ENCODE assay signal across 18 mouse cellular contexts in genomic region chr10:67048871-67049615, GRCm38 (mm10). TPM values are rescaled to one million over a fixed set of nuclear protein-coding genes. Genes with fewer than 3 reads are reported as not detected.
DNase-seq lines count a peak whose midpoint lies in the region; ATAC-seq and TF ChIP-seq lines count a peak whose summit lies in the region.
"Had no signal": no experiment of that assay in that cellular context is flagged by ENCODE, and none has a peak within 500 bp of the region (broad histone marks: within the 10 kb centered on the region; RNA-seq: fewer than 3 reads in every experiment).

No protein-coding gene starts in this region.

- peaks cover 14% of the 10 kb centered on the region for H3K4me1 ChIP-seq in liver, embryonic 16.5 days (ENCODE audit: control insufficient read depth, low read depth, low read length)
- peaks cover 13% of the 10 kb centered on the region for H3K4me1 ChIP-seq in forebrain, postnatal 0 days (ENCODE audit: insufficient read depth)

- no peak for TF ChIP-seq CTCF in forebrain, postnatal 0 days (IDR thresholded peaks at IDR 0.05; ENCODE audit: low read depth)

- no peak overlapping the region for H3K27ac ChIP-seq in liver, embryonic 16.5 days (ENCODE audit: low read length)
- no peak overlapping the region for H3K27ac ChIP-seq in forebrain, postnatal 0 days (ENCODE audit: low read depth, low read length)
- H3K27ac ChIP-seq: heart, embryonic 13.5 days; hindbrain, embryonic 12.5 days; midbrain, embryonic 15.5 days had no signal

- no peaks in the 10 kb centered on the region for H3K27me3 ChIP-seq in liver, embryonic 16.5 days (ENCODE audit: control insufficient read depth, insufficient read depth, low read depth, low read length)
- no peaks in the 10 kb centered on the region for H3K27me3 ChIP-seq in forebrain, postnatal 0 days (ENCODE audit: insufficient read depth, low read length)
- H3K27me3 ChIP-seq: heart, embryonic 13.5 days; hindbrain, embryonic 12.5 days; midbrain, embryonic 15.5 days; neural tube, embryonic 13.5 days had no signal

- H3K36me3 ChIP-seq in liver, embryonic 16.5 days (ENCODE audit: control insufficient read depth, insufficient read depth), result no peaks in the 10 kb centered on the region
- H3K36me3 ChIP-seq in forebrain, postnatal 0 days (ENCODE audit: insufficient read depth), result no peaks in the 10 kb centered on the region
- H3K36me3 ChIP-seq: hindbrain, embryonic 12.5 days; midbrain, embryonic 15.5 days; neural tube, embryonic 13.5 days had no signal

- H3K9ac ChIP-seq in liver, embryonic 16.5 days (ENCODE audit: low read depth, low read length), result no peak overlapping the region
- no peak overlapping the region for H3K9ac ChIP-seq in forebrain, postnatal 0 days
- H3K9ac ChIP-seq: heart, embryonic 13.5 days; hindbrain, embryonic 12.5 days; midbrain, embryonic 15.5 days; neural tube, embryonic 13.5 days had no signal

- DNase-seq in liver (no peak), ES-CJ7 (ENCODE audit: low read depth, low spot score) (peak; percentile 61)
- no peak for DNase-seq in layer of hippocampus, adult 8-10 months (ENCODE audit: low spot score in 2 of 2)
- DNase-seq in forebrain, postnatal 0 days, result no peak
- no peak for DNase-seq in retina, embryonic 14.5 days (ENCODE audit: low spot score)
- DNase-seq: cerebellum, adult 11-12 months; gastrocnemius, postnatal 10 days; kidney, adult 8-10 months; lung, postnatal 4 days; spleen, adult 18-20 months had no signal

- 52% methylated on average over 13 of the region's 13 CpGs for WGBS in liver, embryonic 16.5 days (ENCODE audit: insufficient replicate concordance)
- 93% methylated on average over 13 of the region's 13 CpGs for WGBS in forebrain, postnatal 0 days

- no peak overlapping the region for H3K4me2 ChIP-seq in liver, embryonic 16.5 days (ENCODE audit: low read depth, low read length)
- no peak overlapping the region for H3K4me2 ChIP-seq in forebrain, postnatal 0 days (ENCODE audit: low read depth)
- H3K4me2 ChIP-seq: heart, embryonic 13.5 days; hindbrain, embryonic 12.5 days; liver, embryonic 11.5 days; midbrain, embryonic 15.5 days; neural tube, embryonic 13.5 days had no signal

- H3K9me3 ChIP-seq in liver, embryonic 16.5 days (replicated peaks; ENCODE audit: control insufficient read depth, low read length), result no peaks in the 10 kb centered on the region
- no peaks in the 10 kb centered on the region for H3K9me3 ChIP-seq in forebrain, postnatal 0 days (ENCODE audit: low read length)
- H3K9me3 ChIP-seq: heart, embryonic 13.5 days; hindbrain, embryonic 12.5 days; midbrain, embryonic 15.5 days; neural tube, embryonic 13.5 days had no signal

- no peak overlapping the region for H3K4me3 ChIP-seq in liver, embryonic 16.5 days (ENCODE audit: low read depth, low read length)
- no peak overlapping the region for H3K4me3 ChIP-seq in forebrain, postnatal 0 days (ENCODE audit: low read depth, low read length)
- H3K4me3 ChIP-seq: heart, embryonic 13.5 days; hindbrain, embryonic 12.5 days; midbrain, embryonic 15.5 days; neural tube, embryonic 13.5 days had no signal

- 0 out of 2 replicates have a peak, but pooled peaks have one; percentile 9 for ATAC-seq in liver, embryonic 16.5 days (ENCODE audit: low read depth)
- ATAC-seq in hematopoietic stem cell, adult 5-6 weeks (replicated peaks in 1 of 2; ENCODE audit: insufficient read depth in 1 of 2, low FRiP score in 2 of 2, low TSS enrichment in 1 of 2, low read depth in 1 of 2, poor library complexity in 2 of 2, severe bottlenecking in 2 of 2), result peak; percentile 85 to 91
- peak; percentile 64 for ATAC-seq in neutrophil, adult 5-6 weeks (ENCODE audit: extremely low read depth, insufficient number of reproducible peaks, low FRiP score, poor library complexity, severe bottlenecking)
- no peak for ATAC-seq in forebrain, postnatal 0 days
- ATAC-seq: midbrain, embryonic 15.5 days had no signal

RNA-seq across cellular contexts. Expression of gene Jmjd1c, which starts 46.9 kb away (rescaled TPM):
- 9.8 and 10.9 TPM in 2 replicates for polyA plus RNA-seq in liver, embryonic 16.5 days (2015; fragmentation: Nextera tagmentation; extraction: Ambion mirVana)
- total RNA-seq in hematopoietic stem cell, adult 5-6 weeks (2017), result 167 and 227 TPM in 2 replicates
- 280 and 333 TPM in 2 replicates for total RNA-seq in neutrophil, adult 5-6 weeks (2017)
- 100 to 1,000 TPM in 2 of 4 experiments, 10 to 100 TPM in 2; 90.8 to 103 (median 98.5) TPM for total RNA-seq in layer of hippocampus, adult 8-10 months (2022)
- 67.1 and 76.8 TPM in 2 replicates for total RNA-seq in forebrain, postnatal 0 days (2014; rRNA removed)
- 29.6 and 44.4 TPM in 2 replicates for polyA plus RNA-seq in forebrain, postnatal 0 days (2015; fragmentation: Nextera tagmentation; extraction: Ambion mirVana)

RNA-seq across cellular contexts. Expression of gene Reep3, which starts 47.7 kb away (rescaled TPM):
- 9.0 and 10.0 TPM in 2 replicates for polyA plus RNA-seq in liver, embryonic 16.5 days (2015; fragmentation: Nextera tagmentation; extraction: Ambion mirVana)
- 19.4 and 20.2 TPM in 2 replicates for total RNA-seq in hematopoietic stem cell, adult 5-6 weeks (2017)
- 46.9 and 52.6 TPM in 2 replicates for total RNA-seq in neutrophil, adult 5-6 weeks (2017)
- 10 to 100 TPM; 21.0 to 24.7 (median 22.3) TPM for total RNA-seq in layer of hippocampus, adult 8-10 months (2022)
- 21.7 and 30.8 TPM in 2 replicates for total RNA-seq in forebrain, postnatal 0 days (2014; rRNA removed)
- polyA plus RNA-seq in forebrain, postnatal 0 days (2015; fragmentation: Nextera tagmentation; extraction: Ambion mirVana), result 18.8 and 23.7 TPM in 2 replicates
